Mouse (Mus musculus): ENCODE measurements around the gene Steap2.

DNA sequence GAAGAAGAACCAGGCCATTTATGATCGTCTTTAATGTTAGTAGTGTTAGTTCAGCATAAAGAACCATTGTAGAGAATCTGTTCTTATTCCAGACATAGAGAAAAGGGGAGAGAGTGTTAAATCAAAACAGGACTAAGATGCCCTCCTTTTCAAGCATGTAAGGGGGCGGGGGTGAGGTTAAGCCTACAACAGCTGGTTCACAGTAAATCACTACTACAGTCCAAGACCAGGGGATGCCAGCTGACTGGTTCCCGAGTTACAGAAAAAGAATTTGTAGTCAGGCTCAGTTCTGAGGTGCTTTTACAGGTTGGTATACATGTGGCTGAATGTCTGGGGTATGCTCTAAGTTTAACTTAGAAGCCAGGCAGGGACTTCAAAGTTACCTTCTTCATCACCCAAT is 18.3 kb downstream of the Steap2 start:
- TF ChIP-seq CTCF (IDR thresholded peaks at IDR 0.05; ENCODE audit: extremely low read depth, insufficient read depth, low read length) (no peak), POLR2A (IDR thresholded peaks at IDR 0.05; ENCODE audit: extremely low read depth, insufficient read depth, low read length) (no peak)

Data from cortical plate, adult 2 months (tissue).